Mouse (Mus musculus): ENCODE results near the gene Fyb2.
A peak's percentile ranks its signal among the peaks of the same experiment; 100 is the strongest.

Fyb2 gene

DNA sequence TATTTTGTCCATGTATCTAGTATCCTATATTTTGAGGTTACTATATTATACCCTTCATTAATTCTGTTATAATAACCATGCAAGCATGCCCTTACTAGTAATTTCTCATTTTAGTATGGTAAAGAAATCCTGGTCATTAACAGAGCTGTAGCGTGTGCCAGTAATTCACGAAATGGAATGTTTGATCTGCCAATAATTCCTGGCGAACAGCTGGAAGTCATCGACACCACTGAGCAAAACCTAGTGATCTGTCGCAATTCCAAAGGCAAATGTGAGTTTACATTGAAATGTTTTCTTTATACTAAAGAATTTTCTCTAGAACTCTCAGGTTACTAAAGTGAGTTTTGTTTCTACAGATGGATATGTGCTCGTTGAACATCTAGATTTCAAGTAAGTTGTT lies 102.2 kb downstream of the Fyb2 start:
- DNase-seq = no peak

DNA sequence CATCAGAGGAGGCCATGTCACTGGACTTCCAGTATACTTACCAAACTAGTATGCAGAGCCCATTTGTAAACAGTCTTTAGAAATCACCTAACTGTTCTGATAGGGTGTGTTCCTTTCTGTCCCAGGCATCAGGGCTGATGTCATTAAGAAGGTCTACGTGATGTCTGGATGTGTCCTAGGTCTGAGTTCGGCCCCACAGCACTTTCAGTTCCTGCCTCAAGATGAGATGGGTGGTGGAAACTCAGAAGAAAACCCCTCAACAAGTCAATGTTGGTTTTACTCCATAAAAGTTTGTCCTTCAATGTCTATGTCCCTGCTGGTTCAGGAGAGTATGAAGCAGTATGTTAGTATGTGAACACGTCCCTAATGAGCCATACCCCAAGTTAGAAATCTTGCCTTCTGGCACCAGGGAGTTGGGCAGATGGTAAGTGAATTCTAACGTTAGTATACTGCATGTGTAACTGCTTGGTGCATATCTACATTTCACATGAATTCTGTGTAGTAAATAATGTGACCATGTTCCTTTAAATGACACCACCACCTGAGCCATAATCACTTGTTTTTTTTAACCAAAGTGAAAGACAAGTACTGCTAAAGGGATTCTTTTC lies 102.9 kb downstream of the Fyb2 start:
- no peak for DNase-seq

DNA sequence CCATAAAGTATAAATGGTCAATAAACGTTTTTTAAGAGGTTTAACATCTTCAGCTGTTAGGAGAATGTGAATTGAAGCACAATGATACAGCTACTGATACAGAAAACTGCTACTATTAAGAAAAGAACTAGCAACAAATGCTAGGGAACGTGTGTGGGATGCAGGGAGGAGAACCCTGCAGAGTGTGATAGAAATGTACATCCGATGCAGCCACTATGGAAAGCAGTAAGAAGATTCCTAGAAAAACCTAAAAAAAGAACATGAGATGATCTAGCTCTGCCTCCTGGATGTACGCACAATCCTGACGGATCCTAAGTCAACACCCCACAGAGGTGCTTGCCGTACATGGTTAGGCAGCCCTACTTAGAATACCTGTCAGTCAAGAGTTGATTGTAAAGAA lies 114.0 kb downstream of the Fyb2 start:
- DNase-seq = no peak

GRCm38 (mm10) chr4:105031104-105031503 lies 117.8 kb downstream of the Fyb2 start:
- DNase-seq = no peak

DNA sequence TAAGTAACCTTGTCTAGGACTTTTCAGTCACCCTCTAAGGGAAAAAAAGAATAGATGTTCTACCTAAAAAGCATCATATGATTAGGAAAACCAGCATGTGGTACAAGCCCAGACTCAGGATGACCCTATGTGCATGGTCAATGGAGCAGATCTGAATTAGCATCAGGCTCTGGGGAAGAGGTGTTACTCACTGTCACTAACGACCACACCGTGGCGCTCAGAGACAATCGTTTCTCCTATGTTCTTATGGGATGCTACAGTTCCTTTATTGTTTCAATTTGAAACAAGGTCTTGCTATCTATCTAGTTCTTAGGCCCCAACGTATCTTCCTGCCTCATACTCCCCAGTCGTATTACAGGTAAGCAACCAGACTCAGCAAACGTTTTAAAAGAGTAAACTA lies 119.9 kb downstream of the Fyb2 start:
- peak; percentile 26 for DNase-seq

DNA sequence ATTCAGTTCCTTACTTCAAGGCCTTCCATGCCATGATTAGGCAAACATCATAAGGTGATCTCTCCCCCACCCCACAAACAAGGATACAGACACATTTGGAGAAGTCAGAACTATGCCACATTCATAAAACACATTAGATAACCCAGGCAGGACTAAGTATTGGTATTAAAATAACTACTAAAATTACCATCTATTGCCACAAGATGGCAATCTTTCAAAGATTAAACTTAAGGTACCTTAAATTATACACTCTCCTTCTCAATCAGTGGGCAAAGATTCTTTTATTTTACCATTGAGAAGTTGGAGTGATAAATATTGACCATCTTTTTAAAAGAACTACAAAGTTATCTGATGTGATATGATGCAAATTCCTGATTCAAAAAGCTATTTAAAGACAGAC lies 121.0 kb downstream of the Fyb2 start:
- no peak for DNase-seq

GRCm38 (mm10) chr4:105050041-105050440 lies 136.8 kb downstream of the Fyb2 start:
- no peak for DNase-seq

GRCm38 (mm10) chr4:105051291-105051690 lies 138.0 kb downstream of the Fyb2 start:
- DNase-seq = no peak

Data from kidney, postnatal 10 days (tissue).